Mouse (Mus musculus) ES-Bruce4 (cell line): Measurements from ENCODE around the gene Olfr1150-ps1. TPM values are rescaled to one million over a fixed set of nuclear protein-coding genes. Genes with fewer than 3 reads are reported as not detected.

ENCODE experiments used
- H3K27ac ChIP-seq: 2 replicates; pipeline ENCODE4 v1.5.1; 2012; ENCODE audit warnings: low read length, inconsistent platforms; ENCODE audit not compliant: insufficient read depth
- H3K27me3 ChIP-seq: 2 replicates; pipeline ENCODE4 v1.6.1; 2012; ENCODE audit warnings: mild to moderate bottlenecking, low read length, inconsistent platforms; ENCODE audit not compliant: control insufficient read depth, poor library complexity, insufficient read depth, severe bottlenecking
- H3K36me3 ChIP-seq: 2 replicates; pipeline ENCODE4 v1.6.1; 2012; ENCODE audit warnings: inconsistent platforms, mild to moderate bottlenecking, low read length, moderate library complexity; ENCODE audit not compliant: control insufficient read depth, poor library complexity, insufficient read depth, severe bottlenecking
- H3K4me1 ChIP-seq: one replicate; pipeline ENCODE4 v1.8.1; 2011; ENCODE audit warnings: low read length; ENCODE audit not compliant: control insufficient read depth, insufficient read depth
- H3K4me3 ChIP-seq: 2 replicates; pipeline ENCODE4 v1.5.1; 2011; ENCODE audit warnings: low read depth, mild to moderate bottlenecking, low read length
- H3K9ac ChIP-seq: 2 replicates; pipeline ENCODE4 v1.6.1; 2012; ENCODE audit warnings: low read depth, mild to moderate bottlenecking, inconsistent platforms; ENCODE audit not compliant: poor library complexity, severe bottlenecking
- H3K9me3 ChIP-seq: replicated peaks from 2 replicates; pipeline ENCODE4 v1.6.1; 2012; ENCODE audit warnings: mild to moderate bottlenecking, low read length, inconsistent platforms; ENCODE audit not compliant: control insufficient read depth, poor library complexity, insufficient read depth, severe bottlenecking
- CTCF ChIP-seq: IDR thresholded peaks from one replicate; pipeline ENCODE4 v1.8.1; 2011; ENCODE audit warnings: low read depth, low read length
- EP300 ChIP-seq: IDR thresholded peaks from 2 replicates; pipeline ENCODE4 v1.6.1; 2011; ENCODE audit warnings: low read depth, low read length; ENCODE audit not compliant: insufficient read depth
- POLR2A ChIP-seq: IDR thresholded peaks from one replicate; pipeline ENCODE4 v1.8.1; 2011; ENCODE audit warnings: low read length; ENCODE audit not compliant: insufficient read depth
- polyA plus RNA-seq: library from polyadenylated mRNA; stranded (reverse); fragments of >200 nt; gene quantifications from 2 replicates; pipeline ENCODE4 v1.2.4, GENCODE M21; 2011; ENCODE audit warnings: low read depth; ENCODE audit not compliant: missing spikeins, insufficient read depth, insufficient read length

Gene Olfr1150-ps1
- not detected in 2 replicates for polyA plus RNA-seq

GRCm38 (mm10) chr2:87843693-87844092, at the start of gene Olfr1150-ps1:
Olfr1150-ps1 (plus strand) TSS chr2:87843993.
- Histone ChIP-seq H3K9ac (no peak within 1 kb of the TSS), H3K27me3 (no peaks in the 10 kb centered on the region), H3K27ac (no peak within 1 kb of the TSS), H3K36me3 (no peaks in the 10 kb centered on the region), H3K4me1 (no peaks in the 10 kb centered on the region), H3K4me3 (no peak within 1 kb of the TSS), H3K9me3 (no peaks in the 10 kb centered on the region)
- TF ChIP-seq CTCF: no peak
- TF ChIP-seq POLR2A: no peak
- no peak for TF ChIP-seq EP300

DNA sequence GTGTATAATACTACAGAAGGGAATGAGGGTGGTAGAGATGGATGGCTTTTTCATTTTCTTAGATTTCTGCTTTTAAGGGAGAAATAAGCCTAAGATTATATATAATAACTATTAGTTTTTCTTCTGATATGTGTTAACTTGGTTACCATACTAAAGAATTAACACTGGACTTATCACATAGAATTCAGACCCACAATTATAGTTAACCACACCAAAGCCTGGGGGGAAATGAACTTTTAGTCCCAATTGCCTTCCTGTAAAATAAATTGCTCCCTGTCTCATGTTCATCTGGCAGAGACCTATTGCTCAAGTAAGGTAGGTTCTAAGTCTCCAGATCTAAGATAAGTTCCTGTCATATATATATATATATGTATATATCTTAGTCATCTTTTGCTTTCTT, 43.5 kb upstream of the Olfr1150-ps1 start, which contains the start of gene Olfr1143:
TSS of gene Olfr1143 (plus strand) at position 301 of the 400 bp plus-strand sequence.
- TF ChIP-seq POLR2A (no peak), CTCF (no peak), EP300 (no peak)
- Histone ChIP-seq H3K9me3 (no peaks in the 10 kb centered on the region), H3K4me3 (no peak within 1 kb of the TSS)

GRCm38 (mm10) chr2:87809522-87809921, 34.3 kb upstream of the Olfr1150-ps1 start, which contains the start of gene Olfr1145:
Olfr1145 (plus strand) TSS chr2:87809822.
- H3K9me3 ChIP-seq: no peaks in the 10 kb centered on the region
- no peak within 1 kb of the TSS for H3K9ac ChIP-seq

More for the DNA sequence above, 43.5 kb upstream of the Olfr1150-ps1 start, which contains the start of gene Olfr1143:
- H3K9ac ChIP-seq: no peak within 1 kb of the TSS
- no peaks in the 10 kb centered on the region for H3K36me3 ChIP-seq
- no peaks in the 10 kb centered on the region for H3K27me3 ChIP-seq
- no peak within 1 kb of the TSS for H3K27ac ChIP-seq
- no peaks in the 10 kb centered on the region for H3K4me1 ChIP-seq

GRCm38 (mm10) chr2:87830233-87830632, 13.6 kb upstream of the Olfr1150-ps1 start, which contains the start of gene Olfr1148:
Olfr1148 (plus strand) TSS chr2:87830533.
- Histone ChIP-seq H3K9ac (no peak within 1 kb of the TSS), H3K27ac (no peak within 1 kb of the TSS), H3K4me1 (no peaks in the 10 kb centered on the region), H3K9me3 (no peaks in the 10 kb centered on the region), H3K4me3 (no peak within 1 kb of the TSS), H3K36me3 (no peaks in the 10 kb centered on the region), H3K27me3 (no peaks in the 10 kb centered on the region)
- TF ChIP-seq CTCF (no peak), POLR2A (no peak), EP300 (no peak)

More at GRCm38 (mm10) chr2:87809522-87809921, 34.3 kb upstream of the Olfr1150-ps1 start, which contains the start of gene Olfr1145:
- Histone ChIP-seq H3K27me3 (no peaks in the 10 kb centered on the region), H3K27ac (no peak within 1 kb of the TSS), H3K4me3 (no peak within 1 kb of the TSS), H3K4me1 (no peaks in the 10 kb centered on the region), H3K36me3 (no peaks in the 10 kb centered on the region)
- TF ChIP-seq EP300 (no peak), CTCF (no peak), POLR2A (no peak)

GRCm38 (mm10) chr2:87855562-87855961, 11.8 kb downstream of the Olfr1150-ps1 start, which contains the start of gene Olfr1151:
Olfr1151 (plus strand) TSS chr2:87855862.
- TF ChIP-seq CTCF: no peak
- TF ChIP-seq POLR2A: no peak
- TF ChIP-seq EP300: no peak
- Histone ChIP-seq H3K9me3 (no peaks in the 10 kb centered on the region), H3K27ac (no peak within 1 kb of the TSS), H3K9ac (no peak within 1 kb of the TSS), H3K4me1 (no peaks in the 10 kb centered on the region), H3K4me3 (no peak within 1 kb of the TSS), H3K27me3 (no peaks in the 10 kb centered on the region), H3K36me3 (no peaks in the 10 kb centered on the region)

DNA sequence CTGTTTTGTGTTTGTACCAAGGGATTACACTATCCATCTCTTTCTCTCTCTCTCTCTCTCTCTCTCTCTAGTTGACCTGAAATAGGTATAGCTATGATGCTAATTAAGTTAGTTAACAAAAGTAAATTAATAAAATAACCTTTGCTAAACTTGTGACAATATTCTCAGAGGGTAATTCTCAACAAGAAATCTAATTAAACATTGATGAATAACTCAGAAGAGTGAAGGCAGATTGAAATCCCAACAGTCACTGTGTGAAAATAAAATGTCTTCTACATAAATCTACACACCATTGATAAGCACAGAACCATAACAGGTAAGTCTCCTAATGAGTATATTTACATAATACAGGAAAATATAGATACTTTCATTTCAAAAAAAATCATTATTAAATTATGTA, 22.4 kb downstream of the Olfr1150-ps1 start, which contains the start of gene Olfr1152:
TSS of gene Olfr1152 (plus strand) at position 301 of the 400 bp plus-strand sequence.
- H3K27ac ChIP-seq: no peak within 1 kb of the TSS
- TF ChIP-seq POLR2A: no peak
- TF ChIP-seq CTCF: no peak
- no peak for TF ChIP-seq EP300
- no peaks in the 10 kb centered on the region for H3K36me3 ChIP-seq
- peaks cover 11% of the 10 kb centered on the region for H3K9me3 ChIP-seq
- no peak within 1 kb of the TSS for H3K9ac ChIP-seq
- no peaks in the 10 kb centered on the region for H3K4me1 ChIP-seq
- no peak within 1 kb of the TSS for H3K4me3 ChIP-seq
- H3K27me3 ChIP-seq: no peaks in the 10 kb centered on the region
